Mouse (Mus musculus) kidney, adult 2 months (tissue): ENCODE measurements around the gene Kif4.

Source experiments
- CTCF ChIP-seq: fragments of 200-500 bp; conservative IDR thresholded peaks from 2 replicates; pipeline ENCODE4 v1.5.1; 2011; ENCODE audit warnings: low read depth, mild to moderate bottlenecking, control low read depth, low read length, moderate library complexity, mixed read lengths; ENCODE audit not compliant: insufficient read depth, insufficient read length
- POLR2A ChIP-seq: fragments of 200-500 bp; IDR thresholded peaks from one replicate; pipeline ENCODE4 v1.6.1; 2011; ENCODE audit warnings: low read depth, low read length, control low read depth

GRCm38 (mm10) chrX:100730266-100730665 lies 104.7 kb downstream of the Kif4 start:
- TF ChIP-seq CTCF (no peak), POLR2A (no peak)
